Mouse (Mus musculus): ENCODE data around the gene 1700013F07Rik.

DNA sequence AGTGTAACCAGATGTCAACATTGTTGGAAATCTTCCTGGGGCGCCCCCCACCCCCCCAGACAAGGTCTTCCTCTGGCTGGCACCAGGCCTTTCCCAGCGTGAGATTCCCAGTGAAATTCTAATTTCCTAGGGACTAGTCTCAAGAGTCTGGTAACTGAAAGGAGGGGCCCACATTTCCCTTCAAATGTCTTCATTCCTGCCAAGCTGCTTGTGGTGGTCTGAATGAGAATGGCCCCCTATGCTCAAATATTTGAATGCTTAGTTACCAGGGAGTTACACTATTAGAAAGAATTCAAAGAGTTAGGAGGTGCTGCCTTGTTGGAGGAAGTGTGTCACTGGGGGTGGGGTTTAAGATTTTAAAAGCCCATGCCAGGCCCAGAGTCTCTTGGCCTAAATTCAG lies 54.5 kb downstream of the 1700013F07Rik start:
- no peak for TF ChIP-seq CTCF (IDR thresholded peaks at IDR 0.05; ENCODE audit: control insufficient read depth, insufficient read depth, insufficient read length)
- TF ChIP-seq MYOG (IDR thresholded peaks at IDR 0.05; ENCODE audit: control insufficient read depth, extremely low read depth, insufficient read length), result no peak
- TF ChIP-seq CEBPB (IDR thresholded peaks at IDR 0.05; ENCODE audit: low read depth), result no peak
- TF ChIP-seq MAX (IDR thresholded peaks at IDR 0.05), result no peak
- no peak for TF ChIP-seq FOSL1 (IDR thresholded peaks at IDR 0.05; ENCODE audit: insufficient read depth, low read length, poor library complexity, severe bottlenecking)
- TF ChIP-seq MYOD1 (IDR thresholded peaks at IDR 0.05; ENCODE audit: control insufficient read depth, insufficient read length, low read depth), result no peak
- TF ChIP-seq USF1 (IDR thresholded peaks at IDR 0.05; ENCODE audit: low read depth), result no peak
